Mouse (Mus musculus) mouse trophoblast stem cell (cell line): Measurements from ENCODE around the gene Entr1.
"Not testable (repeated sequence)": the region's sequence is repeated elsewhere in the genome, so short reads cannot be mapped to it uniquely, and the experiment has no call there.

ENCODE experiments used
- in situ Hi-C, 2 experiments: fragments of 300-500 bp; cut with MseI, MboI; formaldehyde crosslinking; loops; 2 replicates in 1 of 2; 3 replicates in 1 of 2; pipeline ENCODE4 v1.15.1; 2025

Gene Entr1

GRCm38 (mm10) chr2:26388682-26389153 is 398 bp downstream of the Entr1 start:
- in situ Hi-C loops: no loop called here

GRCm38 (mm10) chr2:26387713-26388112 is 1.4 kb downstream of the Entr1 start:
- in situ Hi-C loops: no loop called here

- in situ Hi-C loops: not testable (repeated sequence)
Measured at GRCm38 (mm10) chr2:26380871-26381270, 8.2 kb downstream of the Entr1 start.

GRCm38 (mm10) chr2:26380131-26380771 is 8.9 kb downstream of the Entr1 start, which contains the start of gene Snapc4:
Gene Snapc4, minus strand, starts transcription at chr2:26380653.
- in situ Hi-C loops: no loop called here

- in situ Hi-C loops: no loop called here
Measured at GRCm38 (mm10) chr2:26372396-26372795, 16.7 kb downstream of the Entr1 start.

- in situ Hi-C loops: no loop called here
Measured at GRCm38 (mm10) chr2:26368572-26368971, 20.5 kb downstream of the Entr1 start.

- in situ Hi-C loops: no loop called here
Measured at GRCm38 (mm10) chr2:26367911-26368310, 21.2 kb downstream of the Entr1 start.

- in situ Hi-C loops: no loop called here
Measured at GRCm38 (mm10) chr2:26364738-26365465, 24.2 kb downstream of the Entr1 start.

- in situ Hi-C loops: no loop called here
Measured at GRCm38 (mm10) chr2:26363481-26363880, 25.6 kb downstream of the Entr1 start.

GRCm38 (mm10) chr2:26362991-26363390 is 26.1 kb downstream of the Entr1 start:
- in situ Hi-C loops: no loop called here

- in situ Hi-C loops: no loop called here
Measured at GRCm38 (mm10) chr2:26360772-26361171, 28.3 kb downstream of the Entr1 start, which contains the start of gene Card9. Gene Card9, minus strand, starts transcription at chr2:26360918.

- in situ Hi-C loops: no loop called here
Measured at GRCm38 (mm10) chr2:26359983-26360382, 29.1 kb downstream of the Entr1 start.

- in situ Hi-C loops: no loop called here
Measured at GRCm38 (mm10) chr2:26358667-26359320, 30.3 kb downstream of the Entr1 start.

GRCm38 (mm10) chr2:26357484-26357883 is 31.6 kb downstream of the Entr1 start:
- in situ Hi-C loops: no loop called here

- in situ Hi-C loops: no loop called here
Measured at GRCm38 (mm10) chr2:26356678-26357077, 32.4 kb downstream of the Entr1 start.

GRCm38 (mm10) chr2:26356231-26356630 is 32.9 kb downstream of the Entr1 start:
- in situ Hi-C loops: no loop called here

- in situ Hi-C loops: no loop called here
Measured at GRCm38 (mm10) chr2:26354401-26354800, 34.7 kb downstream of the Entr1 start.

GRCm38 (mm10) chr2:26353066-26353980 is 35.8 kb downstream of the Entr1 start:
- in situ Hi-C loops: no loop called here

GRCm38 (mm10) chr2:26352291-26352910 is 36.7 kb downstream of the Entr1 start:
- in situ Hi-C loops: no loop called here

- in situ Hi-C loops: no loop called here
Measured at GRCm38 (mm10) chr2:26351358-26352290, 37.5 kb downstream of the Entr1 start, which contains the start of gene Dnlz. Gene Dnlz, minus strand, starts transcription at chr2:26352110.
